Mouse (Mus musculus) limb, embryonic 10.5 days (tissue): ENCODE results near the gene Lhfp. TPM values are rescaled to one million over a fixed set of nuclear protein-coding genes. Genes with fewer than 3 reads are reported as not detected.
A peak's percentile ranks its signal among the peaks of the same experiment; 100 is the strongest.
"Not testable (repeated sequence)": the region's sequence is repeated elsewhere in the genome, so short reads cannot be mapped to it uniquely, and the experiment has no call there.

ENCODE experiments used
- DNase-seq: peaks from one replicate; pipeline ENCODE4 v3.0.0-alpha.2; 2017; ENCODE audit warnings: low spot score
- H3K27ac ChIP-seq: fragments of 300-500 bp; sonication (generic); 2 replicates; pipeline ENCODE4 v1.5.1; 2016; ENCODE audit warnings: mild to moderate bottlenecking
- H3K27me3 ChIP-seq: fragments of 300-500 bp; sonication (generic); 2 replicates; pipeline ENCODE4 v1.6.1; 2016; ENCODE audit warnings: low read depth, mild to moderate bottlenecking; ENCODE audit not compliant: poor library complexity, severe bottlenecking
- H3K36me3 ChIP-seq: fragments of 300-500 bp; sonication (generic); 2 replicates; pipeline ENCODE4 v1.6.1; 2016; ENCODE audit warnings: mild to moderate bottlenecking, moderate library complexity
- H3K4me1 ChIP-seq: fragments of 300-500 bp; sonication (generic); 2 replicates; pipeline ENCODE4 v1.6.1; 2016
- H3K4me3 ChIP-seq: fragments of 300-500 bp; sonication (generic); 2 replicates; pipeline ENCODE4 v1.5.1; 2016; ENCODE audit warnings: mild to moderate bottlenecking, moderate library complexity
- H3K9me3 ChIP-seq: fragments of 300-500 bp; sonication (generic); replicated peaks from 2 replicates; pipeline ENCODE4 v1.6.1; 2016; ENCODE audit warnings: mild to moderate bottlenecking
- WGBS: fragments of 180-500 bp; shearing (Covaris S2); methylation state at CpG from one replicate; pipeline ENCODE4 v1.1.7; 2016; 5-methylcytosine and 5-hydroxymethylcytosine counted together
- polyA plus RNA-seq: library from polyadenylated mRNA; unstranded; fragments of >200 nt; fragmentation: Nextera tagmentation; extraction: Ambion mirVana; gene quantifications from 2 replicates; pipeline ENCODE4 v1.2.1, GENCODE M21; 2016

Gene Lhfp
- polyA plus RNA-seq, 1 experiment from 2014 or later, result 90.1 TPM

DNA sequence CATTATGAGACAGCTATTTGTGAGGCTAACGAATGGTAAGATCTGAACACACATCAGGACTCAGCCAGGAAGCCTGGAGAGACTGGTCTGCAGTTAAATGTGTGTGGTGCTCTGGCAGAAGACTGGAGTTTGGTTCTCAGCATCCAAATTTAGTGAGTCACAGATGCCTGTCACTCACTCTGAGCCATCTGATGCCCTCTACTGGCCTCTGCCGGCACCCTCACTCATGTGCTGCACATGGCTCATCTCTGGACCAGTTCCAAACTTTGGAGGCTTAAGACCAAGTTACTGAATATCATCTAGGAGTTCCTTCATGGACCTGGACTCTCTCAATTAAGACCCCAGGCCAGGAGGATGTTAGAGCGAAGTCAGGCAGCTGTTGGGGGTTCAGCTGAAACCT lies 198.8 kb downstream of the Lhfp start:
- 94% methylated on average over 3 of the region's 3 CpGs for WGBS
- H3K4me3 ChIP-seq, result no peak overlapping the region
- H3K4me1 ChIP-seq, result peaks cover 4% of the 10 kb centered on the region; the same call in 1 of the 2 replicates
- no peak overlapping the region for H3K27ac ChIP-seq
- H3K9me3 ChIP-seq, result no peaks in the 10 kb centered on the region
- DNase-seq, result no peak
- 0 out of 2 replicates have a peak, but pooled peaks cover 8% of the 10 kb centered on the region for H3K27me3 ChIP-seq
- peaks cover 13% of the 10 kb centered on the region for H3K36me3 ChIP-seq

DNA sequence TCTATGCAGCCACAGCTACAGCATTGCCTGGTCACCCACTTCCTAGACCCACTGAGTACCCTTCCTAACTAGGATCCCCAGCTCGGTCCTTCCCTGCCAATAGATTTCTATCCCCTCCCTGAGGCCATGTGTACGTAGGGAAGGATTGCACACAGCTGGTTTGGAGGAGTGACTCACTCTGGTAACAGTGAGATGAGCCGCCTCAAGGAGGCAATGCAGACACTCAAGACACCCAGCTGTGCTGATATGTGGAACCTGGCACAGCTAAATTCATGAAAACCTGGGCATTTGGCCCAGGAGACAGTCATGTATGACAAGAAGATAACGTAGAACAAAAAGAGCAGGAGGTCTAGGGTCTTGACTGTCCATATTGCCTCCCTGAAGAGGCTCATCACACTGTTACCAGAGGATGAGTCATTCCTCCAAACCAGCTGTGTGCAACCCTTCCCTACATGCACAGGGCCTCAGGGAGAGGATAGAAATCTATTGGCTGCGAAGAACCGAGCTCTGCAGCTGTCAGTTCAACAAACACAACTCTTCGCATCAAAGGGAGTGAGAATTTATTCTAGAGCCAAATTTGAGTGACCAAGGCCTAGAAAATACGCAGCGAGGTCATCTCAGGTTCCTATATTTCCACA lies 204.4 kb downstream of the Lhfp start:
- Histone ChIP-seq H3K9me3 (no peaks in the 10 kb centered on the region), H3K27me3 (no peaks in the 10 kb centered on the region), H3K27ac (no peak overlapping the region), H3K36me3 (0 out of 2 replicates have a peak, but pooled peaks cover 5% of the 10 kb centered on the region), H3K4me3 (no peak overlapping the region), H3K4me1 (peaks cover 25% of the 10 kb centered on the region)
- 90% methylated on average over 9 of the region's 9 CpGs for WGBS
- DNase-seq, result no peak

DNA sequence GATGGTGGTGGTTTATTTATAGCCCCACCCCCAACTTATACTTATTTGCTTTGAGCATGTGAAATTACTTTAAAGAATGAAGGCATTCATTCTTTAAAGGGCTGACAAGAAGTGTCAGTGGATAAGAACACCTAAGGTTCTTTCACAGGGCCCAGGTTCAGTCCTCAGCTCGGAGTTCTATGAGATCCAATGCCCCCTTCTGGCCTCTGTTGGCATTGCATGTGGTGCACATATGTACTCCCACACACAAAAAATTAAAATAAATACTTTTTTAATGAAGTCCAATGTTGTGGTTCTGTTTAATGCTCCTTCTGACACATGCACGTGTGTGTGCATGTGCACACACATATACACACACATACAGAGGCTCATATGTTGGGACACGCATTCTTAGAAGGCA lies 205.8 kb downstream of the Lhfp start:
- peaks cover 21% of the 10 kb centered on the region for H3K4me1 ChIP-seq
- peak; percentile 54 for DNase-seq
- H3K4me3 ChIP-seq, result no peak overlapping the region
- WGBS, result 84% methylated on average over 3 of the region's 3 CpGs
- H3K27me3 ChIP-seq, result no peaks in the 10 kb centered on the region
- H3K9me3 ChIP-seq, result no peaks in the 10 kb centered on the region
- no peak overlapping the region for H3K27ac ChIP-seq
- 0 out of 2 replicates have a peak, but pooled peaks cover 5% of the 10 kb centered on the region for H3K36me3 ChIP-seq

DNA sequence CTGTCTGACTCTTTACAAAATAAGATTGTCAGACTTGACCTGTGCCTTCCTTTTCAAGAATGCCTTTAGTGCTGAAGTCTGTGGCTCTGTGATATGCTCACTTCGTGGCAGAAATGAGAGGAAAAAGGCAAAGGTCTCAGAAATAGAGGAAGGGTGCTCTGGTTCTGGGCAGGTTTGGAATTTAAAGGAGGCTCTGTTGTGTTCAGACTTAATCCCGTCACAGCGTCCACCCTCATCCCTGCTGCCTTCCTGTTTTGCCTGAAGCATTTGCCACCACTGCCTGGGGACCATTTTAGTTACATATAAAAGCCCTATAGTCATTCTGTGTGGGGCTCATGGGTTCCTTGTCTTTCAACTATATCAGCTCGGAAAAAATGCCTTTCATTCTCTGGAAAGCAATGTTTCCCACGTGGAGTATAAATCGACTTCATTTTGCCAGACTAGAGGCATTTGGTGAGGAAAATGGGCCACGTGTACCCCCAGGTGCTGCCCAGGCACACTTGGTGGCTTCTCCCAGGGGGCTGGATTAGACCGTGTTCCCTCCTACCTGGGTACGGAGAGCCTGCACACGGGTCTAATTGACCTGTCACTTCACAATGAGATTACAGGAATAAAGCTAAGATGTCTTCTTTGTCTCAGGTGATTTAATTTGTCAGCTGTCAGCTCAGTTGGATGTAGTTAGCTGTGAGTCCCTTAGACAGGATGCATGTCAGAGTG lies 207.0 kb downstream of the Lhfp start:
- Histone ChIP-seq H3K36me3 (no peaks in the 10 kb centered on the region), H3K27ac (no peak overlapping the region), H3K27me3 (no peaks in the 10 kb centered on the region), H3K9me3 (no peaks in the 10 kb centered on the region), H3K4me1 (peaks cover 31% of the 10 kb centered on the region), H3K4me3 (no peak overlapping the region)
- DNase-seq, result no peak
- 43% methylated on average over 10 of the region's 10 CpGs for WGBS

DNA sequence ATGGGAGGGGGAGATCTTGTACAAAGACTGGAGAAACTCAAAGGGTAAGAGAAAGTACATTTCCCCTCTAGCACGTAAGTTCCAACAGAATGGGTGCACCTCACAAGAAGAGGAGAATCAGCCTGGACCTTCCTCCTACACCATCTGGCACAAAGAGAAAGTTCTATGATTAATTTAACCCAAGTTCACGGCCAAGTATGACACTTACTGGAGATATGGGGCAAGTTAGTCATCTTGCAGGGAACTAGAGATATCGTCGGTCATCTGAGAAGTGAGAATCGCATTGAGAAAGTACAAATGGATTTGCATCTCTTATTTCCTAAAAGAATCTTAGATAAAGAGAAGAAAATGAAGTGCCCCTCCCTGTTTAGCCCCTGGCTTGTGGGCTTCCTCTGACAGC lies 211.2 kb downstream of the Lhfp start:
- H3K9me3 ChIP-seq, result no peaks in the 10 kb centered on the region
- no peaks in the 10 kb centered on the region for H3K27me3 ChIP-seq
- 0 out of 2 replicates have a peak overlapping the region, but pooled peaks have one; percentile 50 for H3K27ac ChIP-seq
- peaks cover 37% of the 10 kb centered on the region for H3K4me1 ChIP-seq
- H3K36me3 ChIP-seq, result no peaks in the 10 kb centered on the region
- WGBS, result 96% methylated on average over 5 of the region's 5 CpGs
- DNase-seq, result no peak
- no peak overlapping the region for H3K4me3 ChIP-seq

DNA sequence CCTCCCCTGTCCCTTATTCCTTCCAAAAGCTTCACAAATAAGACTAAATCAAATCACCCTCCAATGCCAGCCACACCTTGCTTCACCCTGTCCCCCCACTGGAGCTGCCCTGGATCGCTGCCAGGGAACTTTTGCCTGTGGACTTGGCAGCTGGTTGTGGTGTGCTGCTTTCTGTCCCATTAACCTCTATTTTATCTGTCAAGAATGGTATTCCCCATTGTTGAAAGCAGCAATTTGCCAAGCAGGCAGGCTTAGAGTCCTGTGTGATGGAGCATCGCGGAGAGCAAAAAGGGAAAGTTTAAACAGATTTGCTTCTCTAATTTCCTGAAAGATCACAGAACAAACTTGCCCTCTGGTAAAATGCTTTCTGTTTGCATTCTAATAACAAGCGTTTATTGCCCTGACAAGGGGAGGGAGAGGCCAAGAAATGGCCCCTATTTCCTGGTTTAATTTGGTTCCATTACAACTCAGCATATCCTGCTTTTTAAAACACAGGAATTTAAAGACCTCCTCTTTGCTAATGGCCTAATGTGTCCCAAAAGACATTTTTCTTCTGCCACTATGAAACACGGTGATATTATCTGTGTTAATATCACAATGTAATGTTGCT lies 212.0 kb downstream of the Lhfp start:
- Histone ChIP-seq H3K9me3 (no peaks in the 10 kb centered on the region), H3K27ac (peak overlapping the region; percentile 50), H3K36me3 (no peaks in the 10 kb centered on the region), H3K4me3 (no peak overlapping the region), H3K27me3 (no peaks in the 10 kb centered on the region), H3K4me1 (peaks cover 35% of the 10 kb centered on the region)
- peak; percentile 50 for DNase-seq
- WGBS, result 30% methylated on average over 5 of the region's 5 CpGs

DNA sequence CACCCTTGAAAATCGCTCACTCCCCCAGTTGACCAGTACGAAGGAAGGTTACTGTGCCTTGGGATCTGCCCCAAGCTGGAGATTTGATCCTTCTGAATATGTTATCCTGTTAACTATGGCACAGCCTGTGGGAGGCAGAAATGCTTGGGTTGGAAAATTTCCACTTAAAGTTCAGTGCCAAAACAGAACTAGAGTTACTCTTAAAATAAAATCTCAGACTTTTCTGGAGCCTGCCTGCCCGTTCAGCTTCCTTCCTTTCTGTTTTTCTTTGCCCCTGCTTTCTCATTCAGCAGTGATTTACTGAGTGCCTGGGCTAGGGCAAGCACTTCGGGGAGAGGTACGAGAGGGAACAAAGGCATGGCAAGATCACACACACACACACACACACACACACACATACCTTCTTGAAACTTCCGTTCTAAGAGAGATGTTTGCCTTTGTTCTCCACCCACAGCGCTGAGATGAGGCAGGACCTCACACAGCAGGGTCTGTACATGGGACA lies 217.4 kb downstream of the Lhfp start:
- H3K27ac ChIP-seq, result peak overlapping the region; percentile 47
- H3K9me3 ChIP-seq, result no peaks in the 10 kb centered on the region
- H3K4me1 ChIP-seq, result peaks cover 22% of the 10 kb centered on the region
- H3K27me3 ChIP-seq, result no peaks in the 10 kb centered on the region
- DNase-seq, result no peak
- H3K36me3 ChIP-seq, result no peaks in the 10 kb centered on the region
- 46% methylated on average over 7 of the region's 7 CpGs for WGBS
- no peak overlapping the region for H3K4me3 ChIP-seq

DNA sequence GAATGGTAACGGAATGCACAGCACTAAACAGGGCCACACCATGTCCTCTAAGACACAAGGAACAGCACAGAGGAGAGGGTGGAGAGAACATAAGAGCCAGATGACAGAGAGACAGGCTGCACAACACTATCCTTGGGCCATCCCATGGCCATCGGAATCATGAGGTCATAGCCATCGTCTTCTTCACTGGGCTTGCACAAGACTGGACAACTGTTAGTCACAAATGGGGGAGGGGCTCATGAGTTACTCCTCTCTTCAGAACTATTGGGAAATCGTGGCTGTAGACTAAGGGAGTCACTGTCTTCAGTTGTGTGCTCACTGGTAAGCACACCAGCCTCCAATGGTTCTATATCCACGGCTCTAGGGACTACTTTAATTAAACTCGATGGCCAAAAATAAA lies 224.8 kb downstream of the Lhfp start:
- Histone ChIP-seq H3K4me1 (peaks cover 9% of the 10 kb centered on the region), H3K36me3 (peaks cover 5% of the 10 kb centered on the region; the same call in 1 of the 2 replicates), H3K9me3 (no peaks in the 10 kb centered on the region), H3K4me3 (no peak overlapping the region), H3K27ac (no peak overlapping the region), H3K27me3 (no peaks in the 10 kb centered on the region)
- 94% methylated on average over 6 of the region's 6 CpGs for WGBS
- no peak for DNase-seq

DNA sequence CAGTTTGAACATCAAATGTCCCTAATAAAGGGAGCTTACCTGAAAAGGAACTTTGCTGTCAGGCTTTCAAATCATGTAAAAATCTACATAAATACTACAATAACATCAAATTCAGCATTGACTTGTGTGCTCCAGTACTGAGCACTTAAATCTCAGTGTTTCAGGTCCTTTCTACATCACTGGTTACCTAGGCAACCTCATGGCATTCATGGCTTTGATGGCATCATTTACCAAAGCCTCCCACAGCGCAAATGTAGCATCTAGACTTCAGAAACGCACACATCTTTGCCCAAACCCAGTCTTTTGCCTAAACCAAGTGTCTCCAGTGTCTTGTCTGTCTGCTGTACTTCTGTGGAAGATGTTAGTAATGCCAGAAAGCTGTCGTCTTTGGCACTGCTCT lies 225.7 kb downstream of the Lhfp start:
- Histone ChIP-seq H3K27ac (no peak overlapping the region), H3K9me3 (no peaks in the 10 kb centered on the region), H3K27me3 (no peaks in the 10 kb centered on the region), H3K4me3 (no peak overlapping the region), H3K4me1 (peaks cover 9% of the 10 kb centered on the region), H3K36me3 (peaks cover 5% of the 10 kb centered on the region; the same call in 1 of the 2 replicates)
- WGBS, result 90% methylated on average over 3 of the region's 3 CpGs
- DNase-seq, result no peak

DNA sequence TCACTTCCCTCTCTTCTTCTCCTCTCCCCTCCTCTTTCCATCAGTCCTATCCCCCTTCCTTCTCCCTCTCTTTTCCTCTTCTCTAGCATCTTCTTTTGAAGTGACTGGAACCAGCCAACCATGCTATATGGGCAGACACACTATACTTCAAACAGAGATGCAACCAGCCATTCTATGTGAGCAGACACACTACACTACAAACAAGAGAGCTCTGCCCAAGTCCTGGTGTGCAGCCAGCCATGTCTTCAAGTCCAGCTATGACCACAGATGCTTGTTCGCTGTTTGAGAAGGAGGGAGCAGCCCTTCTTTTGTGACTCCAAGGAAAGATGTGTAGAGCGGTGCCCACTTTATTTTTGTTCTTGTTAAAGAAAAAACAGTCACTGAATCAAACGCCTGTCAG lies 231.9 kb downstream of the Lhfp start:
- Histone ChIP-seq H3K4me1 (peaks cover 9% of the 10 kb centered on the region), H3K36me3 (no peaks in the 10 kb centered on the region), H3K4me3 (no peak overlapping the region), H3K27me3 (no peaks in the 10 kb centered on the region), H3K27ac (no peak overlapping the region), H3K9me3 (no peaks in the 10 kb centered on the region)
- no peak for DNase-seq
- 96% methylated on average over 3 of the region's 3 CpGs for WGBS

DNA sequence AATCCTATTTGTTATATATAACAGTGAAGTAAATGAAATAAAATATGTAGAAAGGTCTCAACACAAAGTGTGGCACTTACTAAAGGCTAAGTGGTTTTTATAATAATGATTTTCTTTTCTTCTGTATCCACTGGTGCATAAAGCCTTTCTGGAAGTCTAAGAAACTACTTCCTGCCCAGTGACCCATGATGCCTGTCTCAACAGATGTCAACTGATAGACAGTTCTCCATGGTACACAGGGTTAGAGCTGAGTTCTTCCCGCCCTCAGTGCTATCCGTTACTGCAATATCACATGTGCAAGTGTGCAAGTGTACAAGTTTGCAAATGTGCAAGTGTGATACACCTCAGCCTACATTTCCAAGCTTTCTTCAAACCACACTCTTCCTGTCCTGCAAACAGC lies 236.7 kb downstream of the Lhfp start:
- H3K36me3 ChIP-seq, result no peaks in the 10 kb centered on the region
- H3K27ac ChIP-seq, result no peak overlapping the region
- no peak for DNase-seq
- no peaks in the 10 kb centered on the region for H3K4me1 ChIP-seq
- 86% methylated on average over 2 of the region's 2 CpGs for WGBS
- H3K27me3 ChIP-seq, result no peaks in the 10 kb centered on the region
- H3K4me3 ChIP-seq, result no peak overlapping the region
- H3K9me3 ChIP-seq, result no peaks in the 10 kb centered on the region

DNA sequence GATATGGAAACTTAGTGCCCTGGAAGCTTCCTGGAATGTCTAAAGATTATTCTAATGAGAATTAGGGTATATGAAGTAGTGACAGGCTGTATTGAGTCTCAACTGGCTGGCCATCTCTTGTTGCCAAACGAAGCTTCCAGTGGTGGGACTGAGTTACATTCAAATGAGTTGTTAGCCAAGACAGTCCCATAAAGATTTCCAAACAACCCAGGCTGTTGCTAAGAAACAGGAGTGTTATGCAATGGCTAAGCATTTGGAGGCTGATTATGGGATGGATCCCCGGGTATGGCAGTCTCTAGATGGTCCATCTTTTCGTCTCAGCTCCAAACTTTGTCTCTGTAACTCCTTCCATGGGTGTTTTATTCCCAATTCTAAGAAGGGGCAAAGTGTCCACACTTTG lies 240.7 kb downstream of the Lhfp start:
- not testable (repeated sequence) for H3K27me3 ChIP-seq, DNase-seq, H3K9me3 ChIP-seq, H3K36me3 ChIP-seq, H3K4me1 ChIP-seq, H3K4me3 ChIP-seq, H3K27ac ChIP-seq
- 79% methylated on average over 3 of the region's 3 CpGs for WGBS

DNA sequence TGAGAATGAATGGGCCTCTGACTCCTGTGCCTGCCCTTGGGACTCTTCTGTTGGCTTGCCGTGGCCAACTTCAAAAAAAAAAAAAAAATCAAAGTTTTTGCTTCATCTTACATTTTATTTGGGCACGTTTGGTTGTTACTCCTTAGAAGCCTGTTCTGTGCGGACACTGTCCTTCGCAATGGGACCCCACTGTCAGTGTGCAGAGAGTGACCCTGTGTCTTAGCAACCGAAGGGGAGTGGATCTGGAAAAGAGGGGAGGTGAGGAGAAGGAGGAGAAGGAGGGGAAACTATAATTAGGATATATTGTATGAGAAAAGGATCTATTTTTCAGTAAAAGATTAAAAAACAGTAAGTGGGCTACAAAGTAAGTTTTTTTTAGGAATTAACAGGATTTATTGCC lies 242.7 kb downstream of the Lhfp start:
- Histone ChIP-seq H3K27ac (no peak overlapping the region), H3K4me3 (no peak overlapping the region), H3K9me3 (no peaks in the 10 kb centered on the region), H3K4me1 (peaks cover 10% of the 10 kb centered on the region), H3K27me3 (no peaks in the 10 kb centered on the region), H3K36me3 (no peaks in the 10 kb centered on the region)
- no peak for DNase-seq
- WGBS, result 90% methylated on average over 5 of the region's 5 CpGs
